In genomic region chr16:85393430-85393948, GRCm38 (mm10) we compare ENCODE assay signal across 11 mouse cellular contexts.
DNase-seq lines count a peak whose midpoint lies in the region; ATAC-seq lines count a peak whose summit lies in the region.
"Had no signal": no experiment of that assay in that cellular context is flagged by ENCODE, and none has a peak within 500 bp of the region (broad histone marks: within the 10 kb centered on the region; RNA-seq: fewer than 3 reads in every experiment).

No protein-coding gene starts in this region.

- peak; percentile 45; the same call in 1 of the 2 replicates for ATAC-seq in hindbrain, embryonic 11.5 days (ENCODE audit: low FRiP score)
- ATAC-seq in hindbrain, embryonic 16.5 days: no peak; the same call in 1 of the 2 replicates
- ATAC-seq in heart, embryonic 15.5 days (replicated peaks; ENCODE audit: insufficient number of reproducible peaks, insufficient read depth, low FRiP score, low read depth): peak; percentile 78
- ATAC-seq in forebrain, embryonic 11.5 days (replicated peaks; ENCODE audit: low FRiP score): no peak
- no peak for ATAC-seq in monocyte, adult 5-6 weeks (replicated peaks; ENCODE audit: insufficient number of reproducible peaks, low FRiP score, low TSS enrichment, poor library complexity, severe bottlenecking)

- no peak for DNase-seq in hindbrain, embryonic 11.5 days (ENCODE audit: low spot score)
- peak; percentile 6 for DNase-seq in retina, embryonic 14.5 days (ENCODE audit: low spot score)
- no peak for DNase-seq in retina, postnatal 1 day
- no peak for DNase-seq in forebrain, embryonic 11.5 days (ENCODE audit: low spot score)
- DNase-seq in layer of hippocampus, adult 9-11 months: no peak
- DNase-seq: B cell, adult 2 months; cerebellum, adult 9-10 months had no signal

- no peak overlapping the region for H3K27ac ChIP-seq in hindbrain, embryonic 11.5 days (ENCODE audit: low read depth, low read length)
- no peak overlapping the region for H3K27ac ChIP-seq in hindbrain, embryonic 16.5 days (ENCODE audit: low read depth, low read length)
- peak overlapping the region; percentile 60 for H3K27ac ChIP-seq in heart, embryonic 15.5 days
- no peak overlapping the region for H3K27ac ChIP-seq in forebrain, embryonic 11.5 days (ENCODE audit: low read depth, low read length)
- H3K27ac ChIP-seq: stomach, embryonic 15.5 days had no signal

- no peak overlapping the region for H3K9ac ChIP-seq in hindbrain, embryonic 11.5 days (ENCODE audit: low read depth, low read length)
- H3K9ac ChIP-seq in hindbrain, embryonic 16.5 days (ENCODE audit: low read depth, low read length): no peak overlapping the region
- no peak overlapping the region for H3K9ac ChIP-seq in heart, embryonic 15.5 days
- H3K9ac ChIP-seq in forebrain, embryonic 11.5 days (ENCODE audit: low read length): no peak overlapping the region
- H3K9ac ChIP-seq: stomach, embryonic 15.5 days had no signal

- no peaks in the 10 kb centered on the region for H3K27me3 ChIP-seq in hindbrain, embryonic 11.5 days (ENCODE audit: control insufficient read depth, insufficient read depth, low read length)
- H3K27me3 ChIP-seq in hindbrain, embryonic 16.5 days (replicated peaks; ENCODE audit: control insufficient read depth, insufficient read depth, low read length): no peaks in the 10 kb centered on the region
- H3K27me3 ChIP-seq in heart, embryonic 15.5 days: no peaks in the 10 kb centered on the region
- no peaks in the 10 kb centered on the region for H3K27me3 ChIP-seq in forebrain, embryonic 11.5 days (ENCODE audit: control insufficient read depth, insufficient read depth, low read length)
- H3K27me3 ChIP-seq: stomach, embryonic 15.5 days had no signal

- H3K36me3 ChIP-seq in hindbrain, embryonic 11.5 days (ENCODE audit: control insufficient read depth, insufficient read depth, low read length): no peaks in the 10 kb centered on the region
- no peaks in the 10 kb centered on the region for H3K36me3 ChIP-seq in hindbrain, embryonic 16.5 days (ENCODE audit: control insufficient read depth, insufficient read depth, low read length)
- H3K36me3 ChIP-seq in heart, embryonic 15.5 days: no peaks in the 10 kb centered on the region
- no peaks in the 10 kb centered on the region for H3K36me3 ChIP-seq in forebrain, embryonic 11.5 days (ENCODE audit: control insufficient read depth, insufficient read depth, low read length)
- H3K36me3 ChIP-seq: stomach, embryonic 15.5 days had no signal

- H3K4me2 ChIP-seq in hindbrain, embryonic 11.5 days (replicated peaks; ENCODE audit: low read depth, low read length): no peak overlapping the region
- H3K4me2 ChIP-seq in hindbrain, embryonic 16.5 days (ENCODE audit: low read length): no peak overlapping the region
- H3K4me2 ChIP-seq in heart, embryonic 15.5 days: 0 out of 2 replicates have a peak overlapping the region, but pooled peaks have one; percentile 5
- H3K4me2 ChIP-seq in forebrain, embryonic 11.5 days (ENCODE audit: low read depth, low read length, severe bottlenecking): no peak overlapping the region
- H3K4me2 ChIP-seq: stomach, embryonic 15.5 days had no signal

- 27% methylated on average over 4 of the region's 4 CpGs for WGBS in hindbrain, embryonic 11.5 days
- WGBS in hindbrain, embryonic 16.5 days: 28% methylated on average over 4 of the region's 4 CpGs
- 16% methylated on average over 4 of the region's 4 CpGs for WGBS in heart, embryonic 15.5 days
- 49% methylated on average over 4 of the region's 4 CpGs for whole genome bisulfite sequencing in forebrain, embryonic 11.5 days

- no peaks in the 10 kb centered on the region for H3K9me3 ChIP-seq in hindbrain, embryonic 11.5 days (ENCODE audit: control insufficient read depth, low read length)
- H3K9me3 ChIP-seq in hindbrain, embryonic 16.5 days (ENCODE audit: control insufficient read depth, low read length): no peaks in the 10 kb centered on the region
- no peaks in the 10 kb centered on the region for H3K9me3 ChIP-seq in heart, embryonic 15.5 days (replicated peaks)
- H3K9me3 ChIP-seq in forebrain, embryonic 11.5 days (ENCODE audit: control insufficient read depth, low read length): no peaks in the 10 kb centered on the region
- H3K9me3 ChIP-seq: stomach, embryonic 15.5 days had no signal

- no peaks in the 10 kb centered on the region for H3K4me1 ChIP-seq in hindbrain, embryonic 11.5 days (replicated peaks; ENCODE audit: control insufficient read depth, insufficient read depth, low read length)
- 0 out of 2 replicates have a peak, but pooled peaks cover 2% of the 10 kb centered on the region for H3K4me1 ChIP-seq in hindbrain, embryonic 16.5 days (ENCODE audit: control insufficient read depth, insufficient read depth, low read depth, low read length)
- H3K4me1 ChIP-seq in heart, embryonic 15.5 days (replicated peaks): peaks cover 12% of the 10 kb centered on the region
- no peaks in the 10 kb centered on the region for H3K4me1 ChIP-seq in forebrain, embryonic 11.5 days (replicated peaks; ENCODE audit: control insufficient read depth, insufficient read depth, low read length)

- H3K4me3 ChIP-seq in hindbrain, embryonic 11.5 days (ENCODE audit: low read depth, low read length): no peak overlapping the region
- no peak overlapping the region for H3K4me3 ChIP-seq in hindbrain, embryonic 16.5 days (ENCODE audit: low read length)
- no peak overlapping the region for H3K4me3 ChIP-seq in heart, embryonic 15.5 days
- H3K4me3 ChIP-seq in forebrain, embryonic 11.5 days (ENCODE audit: low read depth, low read length): no peak overlapping the region
- H3K4me3 ChIP-seq: stomach, embryonic 15.5 days had no signal

Comparison
In these comparisons a context has a peak if more than half of its experiments do, and no peak if none do; other contexts are left out.
1. ATAC-seq: peak in hindbrain, embryonic 11.5 days (single experiment) and heart, embryonic 15.5 days (single experiment); none in hindbrain, embryonic 16.5 days (single experiment), forebrain, embryonic 11.5 days (single experiment) and monocyte, adult 5-6 weeks (single experiment).